Mouse (Mus musculus): ENCODE data around the gene Lrrn2.

DNA sequence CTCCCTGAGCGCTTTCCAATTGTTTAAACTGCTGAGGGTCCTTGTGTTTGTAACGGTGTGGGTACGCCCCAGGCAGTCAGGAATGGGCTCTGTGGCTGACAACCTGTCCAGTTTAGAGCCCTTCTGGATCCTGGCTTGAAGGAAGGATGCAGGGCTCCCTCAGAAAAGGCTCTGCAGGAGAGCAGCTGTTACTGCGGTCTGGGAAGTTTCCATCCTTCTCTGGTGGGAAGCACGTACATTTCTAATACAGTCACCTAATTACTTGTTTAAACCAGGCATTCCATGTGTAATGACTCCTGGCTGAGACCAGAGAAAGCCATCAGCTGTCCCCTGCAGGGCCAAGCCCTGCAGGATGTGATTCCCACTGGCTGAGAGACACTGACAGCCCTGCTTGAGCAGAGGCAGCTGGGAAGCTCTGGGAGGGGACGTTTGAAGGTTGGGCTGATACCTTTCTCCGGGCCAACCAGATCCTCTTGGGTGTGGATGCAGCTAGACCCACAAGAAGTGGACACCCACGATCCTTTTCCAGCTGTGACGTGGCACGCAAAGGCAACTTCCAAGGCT is 38.1 kb downstream of the Lrrn2 start:
- TF ChIP-seq GATA1 (IDR thresholded peaks at IDR 0.05; ENCODE audit: borderline replicate concordance, low read length) (no peak), FLI1 (IDR thresholded peaks at IDR 0.05; ENCODE audit: low read length) (no peak)
